Mouse (Mus musculus) lung, postnatal 0 days (tissue): ENCODE data around the gene Tbc1d10c. TPM values are rescaled to one million over a fixed set of nuclear protein-coding genes. Genes with fewer than 3 reads are reported as not detected.

Source experiments
- ATAC-seq: fragments of 200-750 bp; cut with Nextera tagmentation; 2 replicates; pipeline ENCODE4 v1.8.0; 2017; ENCODE audit warnings: moderate library complexity
- DNase-seq: peaks from one replicate; pipeline ENCODE4 v3.0.0-alpha.2; 2016; ENCODE audit warnings: low spot score
- H3K27ac ChIP-seq: fragments of 300-500 bp; sonication (generic); 2 replicates; pipeline ENCODE4 v1.5.1; 2014; ENCODE audit warnings: antibody characterized with exemption, mild to moderate bottlenecking, low read length, mixed read lengths
- H3K27me3 ChIP-seq: fragments of 300-500 bp; sonication (generic); replicated peaks from 2 replicates; pipeline ENCODE4 v1.6.1; 2014; ENCODE audit warnings: low read length, mixed read lengths; ENCODE audit not compliant: insufficient read depth
- H3K36me3 ChIP-seq: fragments of 300-500 bp; sonication (generic); 2 replicates; pipeline ENCODE4 v1.6.1; 2014; ENCODE audit warnings: low read length, mixed read lengths; ENCODE audit not compliant: insufficient read depth
- H3K4me1 ChIP-seq: fragments of 300-500 bp; sonication (generic); 2 replicates; pipeline ENCODE4 v1.6.1; 2014; ENCODE audit warnings: antibody characterized with exemption, low read depth, low read length, mixed read lengths; ENCODE audit not compliant: insufficient read depth
- H3K4me2 ChIP-seq: fragments of 300-500 bp; sonication (generic); replicated peaks from 2 replicates; pipeline ENCODE4 v1.6.1; 2014; ENCODE audit warnings: low read depth, mild to moderate bottlenecking, low read length, moderate library complexity, mixed read lengths
- H3K4me3 ChIP-seq: fragments of 300-500 bp; sonication (generic); 2 replicates; pipeline ENCODE4 v1.5.1; 2014; ENCODE audit warnings: low read depth, low read length
- H3K9ac ChIP-seq: fragments of 300-500 bp; sonication (generic); replicated peaks from 2 replicates; pipeline ENCODE4 v1.6.1; 2014; ENCODE audit warnings: low read depth, mild to moderate bottlenecking
- H3K9me3 ChIP-seq: fragments of 300-500 bp; sonication (generic); 2 replicates; pipeline ENCODE4 v1.6.1; 2016; ENCODE audit warnings: low read length, mixed read lengths
- CTCF ChIP-seq: IDR thresholded peaks from 2 replicates; pipeline ENCODE4 v1.5.1; 2016; ENCODE audit warnings: antibody characterized with exemption, mild to moderate bottlenecking
- EP300 ChIP-seq: IDR thresholded peaks from 2 replicates; pipeline ENCODE4 v1.6.1; 2016; ENCODE audit warnings: antibody characterized with exemption, mild to moderate bottlenecking, control low read depth
- WGBS: fragments of 180-500 bp; shearing (Covaris S2); extraction: QIAGEN DNeasy Blood & Tissue Kit; methylation state at CpG from one replicate; pipeline ENCODE4 v1.1.7; 2014; 5-methylcytosine and 5-hydroxymethylcytosine counted together
- polyA plus RNA-seq: library from polyadenylated mRNA; unstranded; fragments of >200 nt; fragmentation: Nextera tagmentation; extraction: Ambion mirVana; gene quantifications from 2 replicates; pipeline ENCODE4 v1.2.1, GENCODE M21; 2015

Tbc1d10c gene
- polyA plus RNA-seq, 1 experiment from 2014 or later, result 4.5 TPM

DNA sequence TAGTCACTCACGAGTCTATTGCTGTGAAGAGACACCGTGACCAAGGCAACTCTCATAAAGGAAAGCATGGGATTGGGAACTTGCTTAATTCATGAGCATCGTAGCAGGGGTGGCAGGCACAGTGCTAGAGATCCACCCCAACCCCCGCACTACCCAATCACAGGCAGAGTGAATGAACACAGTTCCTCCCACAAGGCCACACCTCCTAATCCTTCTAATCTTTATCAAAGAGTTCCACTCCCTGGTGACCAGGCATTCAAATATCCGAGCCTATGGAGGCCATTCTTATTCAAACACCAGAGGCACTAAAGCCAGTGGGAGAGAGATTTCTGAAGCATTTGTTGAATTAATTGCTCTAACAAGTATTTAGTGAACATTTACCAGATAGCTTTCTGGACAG lies 45.1 kb downstream of the Tbc1d10c start:
- Histone ChIP-seq H3K36me3 (no peaks in the 10 kb centered on the region; the same call in 1 of the 2 replicates), H3K4me3 (no peak overlapping the region), H3K9me3 (no peaks in the 10 kb centered on the region), H3K4me1 (peaks cover 12% of the 10 kb centered on the region; the same call in 1 of the 2 replicates), H3K27me3 (no peaks in the 10 kb centered on the region), H3K9ac (no peak overlapping the region), H3K27ac (no peak overlapping the region), H3K4me2 (no peak overlapping the region)
- TF ChIP-seq CTCF, result no peak
- no peak for TF ChIP-seq EP300
- WGBS, result 91% methylated on average over 5 of the region's 5 CpGs
- DNase-seq (no peak), ATAC-seq (no peak)

DNA sequence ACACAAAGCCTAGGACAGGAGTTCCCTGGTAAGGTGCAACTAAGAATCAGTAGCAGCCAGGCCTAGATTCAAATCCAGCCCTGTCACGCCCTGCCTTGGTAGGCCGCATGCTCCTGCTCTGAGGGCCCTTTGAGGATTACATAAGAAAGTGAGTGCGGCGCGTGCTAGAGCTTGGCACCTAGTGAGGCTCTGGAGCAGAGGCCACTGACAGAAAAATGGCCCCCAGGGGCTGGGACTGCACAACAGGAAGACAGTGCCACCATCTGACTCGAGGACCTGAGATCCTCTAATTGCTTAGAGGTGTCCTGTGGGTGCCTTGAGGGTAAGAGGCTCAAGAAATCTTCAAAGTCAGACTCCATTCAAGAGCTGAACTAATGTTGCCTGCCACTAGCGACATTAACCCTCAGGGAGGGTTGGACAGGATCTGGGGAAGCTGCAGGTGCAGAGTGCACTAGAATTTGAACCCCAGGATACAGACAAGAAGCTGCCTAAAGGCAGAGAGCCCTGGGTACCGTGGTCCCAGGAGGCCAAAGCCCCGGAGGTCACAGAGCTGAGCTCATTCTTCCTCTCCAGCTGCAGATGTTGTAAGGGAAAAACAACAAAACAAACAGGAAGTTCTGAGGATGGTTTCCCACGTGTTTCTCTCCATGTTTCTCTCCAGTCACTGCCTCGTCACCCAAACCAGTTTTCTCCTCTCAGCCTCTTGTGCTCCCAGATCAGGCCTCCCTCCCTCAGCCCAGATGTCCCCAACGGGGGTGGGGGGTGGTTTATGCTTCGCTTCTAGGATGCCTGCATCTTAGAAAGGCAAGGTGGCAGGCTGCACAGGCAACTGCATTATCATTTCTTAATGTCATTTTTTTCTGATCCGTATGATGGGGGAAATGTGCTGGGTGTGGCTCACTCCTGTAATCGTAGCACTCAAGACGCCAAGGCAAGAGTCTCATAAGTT lies 46.3 kb downstream of the Tbc1d10c start:
- ATAC-seq, result no peak
- WGBS, result 64% methylated on average over 16 of the region's 16 CpGs
- no peaks in the 10 kb centered on the region for H3K27me3 ChIP-seq
- H3K9ac ChIP-seq, result no peak overlapping the region
- H3K4me1 ChIP-seq, result peaks cover 12% of the 10 kb centered on the region; the same call in 1 of the 2 replicates
- peak; percentile 35 for DNase-seq
- H3K27ac ChIP-seq, result peak overlapping the region; percentile 43
- TF ChIP-seq EP300 (no peak), CTCF (no peak)
- H3K4me2 ChIP-seq, result no peak overlapping the region
- H3K36me3 ChIP-seq, result no peaks in the 10 kb centered on the region
- H3K9me3 ChIP-seq, result no peaks in the 10 kb centered on the region
- H3K4me3 ChIP-seq, result no peak overlapping the region

DNA sequence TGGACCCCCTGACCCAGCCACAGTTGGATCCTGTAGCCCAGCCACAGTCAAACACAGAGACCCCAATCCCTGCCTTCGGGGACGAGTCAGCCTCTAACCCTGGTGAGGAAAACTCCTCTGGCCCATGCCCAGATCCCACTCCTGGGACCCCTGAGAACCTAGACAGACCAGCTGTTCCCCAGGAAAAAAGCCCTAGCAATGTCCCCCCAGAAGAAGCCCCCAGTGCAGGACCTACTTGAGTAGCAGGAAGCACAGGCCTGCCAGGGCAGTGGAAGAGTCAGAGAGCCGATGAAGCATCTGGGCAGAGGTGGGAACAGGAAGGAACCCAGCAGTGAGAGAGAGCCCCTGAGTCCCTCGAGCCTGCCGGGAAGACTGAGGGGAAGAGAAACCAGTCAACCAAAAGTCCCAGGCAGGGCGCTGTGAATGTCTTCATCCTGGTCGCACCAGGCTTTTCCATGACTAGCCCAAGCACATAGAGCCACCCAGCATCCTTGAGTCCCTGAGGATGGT lies 47.3 kb downstream of the Tbc1d10c start, which contains the start of gene Cabp4:
Gene Cabp4, minus strand, starts transcription at position 275 of the 510 bp plus-strand sequence.
- TF ChIP-seq EP300 (no peak), CTCF (no peak)
- ATAC-seq, result no peak
- no peak within 1 kb of the TSS for H3K9ac ChIP-seq

DNA sequence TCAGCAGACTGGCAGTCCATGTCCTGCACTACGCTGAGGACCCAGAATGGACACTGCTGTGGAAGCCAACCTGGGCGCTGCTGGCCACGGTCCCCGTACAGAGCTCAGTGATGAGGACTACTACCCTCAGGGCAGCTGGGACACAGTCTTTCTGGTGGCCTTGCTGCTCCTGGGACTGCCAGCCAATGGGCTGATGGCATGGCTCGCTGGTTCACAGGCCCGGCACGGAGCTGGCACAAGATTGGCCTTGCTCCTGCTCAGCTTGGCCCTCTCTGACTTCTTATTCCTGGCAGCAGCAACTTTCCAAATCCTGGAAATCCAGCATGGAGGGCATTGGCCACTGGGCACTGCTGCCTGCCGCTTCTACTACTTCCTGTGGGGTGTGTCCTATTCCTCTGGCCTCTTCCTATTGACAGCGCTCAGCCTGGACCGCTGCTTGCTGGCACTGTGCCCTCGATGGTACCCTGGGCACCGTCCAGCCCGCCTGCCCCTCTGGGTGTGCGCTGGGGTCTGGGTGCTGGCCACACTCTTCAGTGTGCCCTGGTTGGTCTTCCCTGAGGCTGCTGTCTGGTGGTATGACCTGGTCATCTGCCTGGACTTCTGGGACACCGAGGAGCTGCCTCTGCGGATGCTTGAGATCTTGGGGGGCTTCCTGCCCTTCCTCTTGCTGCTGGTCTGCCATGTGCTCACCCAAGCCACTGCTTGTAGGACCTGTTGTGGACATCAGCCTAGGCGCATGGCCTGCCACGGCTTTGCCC lies 48.5 kb downstream of the Tbc1d10c start:
- TF ChIP-seq EP300, result no peak
- no peak for TF ChIP-seq CTCF
- Histone ChIP-seq H3K27me3 (no peaks in the 10 kb centered on the region), H3K36me3 (no peaks in the 10 kb centered on the region), H3K27ac (no peak overlapping the region), H3K4me1 (peaks cover 1% of the 10 kb centered on the region; the same call in 1 of the 2 replicates), H3K4me2 (no peak overlapping the region), H3K9me3 (no peaks in the 10 kb centered on the region), H3K9ac (no peak overlapping the region), H3K4me3 (no peak overlapping the region)
- ATAC-seq (peak; percentile 40; the same call in 1 of the 2 replicates), DNase-seq (no peak)
- 83% methylated on average over 18 of the region's 18 CpGs for WGBS

More for the DNA sequence above, 47.3 kb downstream of the Tbc1d10c start, which contains the start of gene Cabp4:
- Histone ChIP-seq H3K4me2 (no peak within 1 kb of the TSS), H3K4me1 (peaks cover 7% of the 10 kb centered on the region; the same call in 1 of the 2 replicates), H3K9me3 (no peaks in the 10 kb centered on the region), H3K27me3 (no peaks in the 10 kb centered on the region), H3K27ac (no peak within 1 kb of the TSS; the same call in 1 of the 2 replicates), H3K36me3 (no peaks in the 10 kb centered on the region), H3K4me3 (no peak within 1 kb of the TSS)
- 74% methylated on average over 7 of the region's 7 CpGs for WGBS
- no peak for DNase-seq

DNA sequence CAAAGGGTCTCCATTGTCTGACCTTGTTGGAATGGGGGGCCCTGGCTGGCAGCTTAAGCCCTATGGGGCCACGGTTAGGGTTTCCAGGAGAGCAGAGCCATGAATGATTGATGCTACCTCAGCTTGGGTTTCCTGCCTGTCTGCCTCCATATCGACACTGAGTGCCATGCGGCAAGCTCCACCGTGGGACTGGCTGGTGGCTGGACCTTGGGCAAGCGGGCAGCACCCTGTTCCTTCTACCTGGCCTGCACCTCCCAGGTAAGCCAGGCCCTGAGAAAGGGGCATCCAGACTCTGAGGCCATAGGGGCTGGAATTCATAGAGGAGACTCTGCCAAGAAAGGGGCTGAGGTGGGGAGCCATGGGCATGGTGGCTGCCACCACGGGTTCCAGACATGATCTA lies 50.9 kb downstream of the Tbc1d10c start:
- WGBS, result 72% methylated on average over 6 of the region's 6 CpGs
- Histone ChIP-seq H3K4me2 (no peak overlapping the region), H3K4me3 (no peak overlapping the region), H3K4me1 (no peaks in the 10 kb centered on the region), H3K9ac (no peak overlapping the region), H3K27ac (no peak overlapping the region), H3K36me3 (no peaks in the 10 kb centered on the region), H3K9me3 (no peaks in the 10 kb centered on the region), H3K27me3 (no peaks in the 10 kb centered on the region)
- no peak for ATAC-seq
- no peak for TF ChIP-seq CTCF
- no peak for TF ChIP-seq EP300
- no peak for DNase-seq

DNA sequence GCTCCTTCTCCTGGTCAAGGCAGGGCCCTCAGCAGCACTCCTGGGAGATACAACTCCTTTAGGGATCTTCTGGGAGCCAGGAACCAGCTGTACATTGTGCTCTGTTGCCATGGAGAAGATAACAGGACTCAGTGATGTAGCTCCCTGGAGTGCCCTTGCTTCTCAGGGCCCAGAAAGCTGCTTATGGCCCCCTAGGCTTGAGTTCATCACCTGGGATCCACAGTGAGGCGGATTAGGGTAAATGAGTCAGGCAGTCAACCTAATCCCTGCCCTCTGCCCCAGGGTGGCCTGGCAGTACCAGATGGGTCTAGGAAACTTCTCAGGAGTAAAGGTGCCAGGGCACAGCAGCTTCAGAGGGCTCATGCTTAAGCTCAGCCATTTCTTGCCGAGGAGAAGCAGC lies 51.6 kb downstream of the Tbc1d10c start, which contains the start of gene Gpr152:
Gene Gpr152, plus strand, starts transcription at position 342 of the 400 bp plus-strand sequence.
- Histone ChIP-seq H3K4me3 (no peak within 1 kb of the TSS), H3K4me1 (no peaks in the 10 kb centered on the region), H3K27ac (no peak within 1 kb of the TSS), H3K27me3 (no peaks in the 10 kb centered on the region), H3K9me3 (no peaks in the 10 kb centered on the region), H3K9ac (no peak within 1 kb of the TSS), H3K4me2 (no peak within 1 kb of the TSS), H3K36me3 (no peaks in the 10 kb centered on the region)
- no peak for DNase-seq
- 87% methylated on average over 2 of the region's 2 CpGs for WGBS
- TF ChIP-seq CTCF (no peak), EP300 (no peak)
- ATAC-seq, result no peak
